Mouse (Mus musculus) granulocyte monocyte progenitor cell, adult 5-6 weeks (primary cell): ENCODE measurements around the gene Upp2. TPM values are rescaled to one million over a fixed set of nuclear protein-coding genes. Genes with fewer than 3 reads are reported as not detected.

ENCODE experiments used
- ATAC-seq: replicated peaks from 2 replicates; pipeline ENCODE4 v1.8.0; 2016; ENCODE audit warnings: mild to moderate bottlenecking, moderate TSS enrichment, inconsistent platforms; ENCODE audit not compliant: poor library complexity, severe bottlenecking
- total RNA-seq, 2 experiments: library from RNA; stranded (forward) in 1 of 2; stranded (reverse) in 1 of 2; fragments of 200-712, 200-1000 nt in 1 of 2; fragments of >200 nt in 1 of 2; fragmentation: Nextera tagmentation in 1 of 2; gene quantifications; 2 replicates each; pipeline ENCODE4 v1.2.3; 2014 to 2017

The Upp2 gene
- total RNA-seq, 2 experiments from 2014 or later, result 0.09 TPM; not detected in 1

DNA sequence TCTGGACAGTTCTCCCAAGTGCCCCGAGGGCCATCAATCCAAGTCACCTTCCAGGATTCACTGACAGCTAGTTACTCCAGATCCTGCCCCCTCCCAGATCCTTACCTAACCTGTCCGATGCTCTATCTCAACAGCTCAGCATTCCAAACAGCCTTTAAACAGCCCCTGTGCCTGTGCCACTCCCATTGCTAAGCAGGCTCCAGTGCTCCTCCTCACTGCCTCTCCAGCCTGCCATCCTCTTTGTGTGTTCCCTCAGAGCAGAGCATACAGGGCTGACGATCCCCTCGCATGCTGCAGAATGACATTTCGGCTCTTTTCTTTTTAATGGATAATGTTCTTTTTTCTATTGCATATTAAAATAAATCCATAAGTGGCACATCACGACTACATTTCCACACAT lies 17.1 kb upstream of the Upp2 start:
- ATAC-seq, result no peak

DNA sequence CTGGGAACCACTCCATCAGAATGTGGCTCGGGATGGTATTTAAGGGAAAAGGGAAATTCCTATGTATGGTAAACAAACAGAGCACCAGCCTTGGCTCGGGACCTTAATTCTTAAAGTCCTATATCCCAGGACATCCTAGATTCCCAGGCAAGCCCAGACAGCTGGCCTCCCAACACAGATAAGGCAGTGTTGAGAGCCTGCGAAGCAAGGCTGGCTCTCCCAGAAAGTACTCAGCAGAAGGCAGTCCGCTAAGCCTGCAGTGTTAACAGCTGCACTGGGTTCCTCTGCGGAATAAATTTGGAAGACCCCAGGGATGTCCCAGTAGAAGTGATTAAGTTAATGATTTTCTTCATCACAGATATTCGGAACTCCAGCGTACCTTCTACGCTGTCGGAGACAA lies 16.6 kb upstream of the Upp2 start:
- ATAC-seq, result no peak

DNA sequence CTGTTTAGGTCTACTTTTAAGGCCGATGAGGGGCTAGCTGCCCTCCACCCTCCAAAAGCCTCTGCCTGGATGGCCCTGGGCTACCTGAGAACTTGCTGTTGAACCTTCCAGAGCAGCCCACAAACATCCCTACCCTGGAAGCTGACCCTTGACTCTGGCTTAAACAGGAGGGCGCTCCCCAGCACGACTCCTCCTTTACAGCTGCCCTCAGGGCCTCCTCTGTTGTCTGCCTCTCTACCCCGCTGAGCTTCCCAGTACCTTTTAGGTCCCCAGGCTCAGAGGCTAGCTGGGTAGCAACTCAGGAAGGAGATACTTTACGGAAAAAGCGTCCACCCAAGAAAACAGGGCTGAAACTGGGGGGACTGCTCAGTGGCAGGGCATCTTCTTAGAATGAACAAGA lies 15.2 kb upstream of the Upp2 start:
- no peak for ATAC-seq

DNA sequence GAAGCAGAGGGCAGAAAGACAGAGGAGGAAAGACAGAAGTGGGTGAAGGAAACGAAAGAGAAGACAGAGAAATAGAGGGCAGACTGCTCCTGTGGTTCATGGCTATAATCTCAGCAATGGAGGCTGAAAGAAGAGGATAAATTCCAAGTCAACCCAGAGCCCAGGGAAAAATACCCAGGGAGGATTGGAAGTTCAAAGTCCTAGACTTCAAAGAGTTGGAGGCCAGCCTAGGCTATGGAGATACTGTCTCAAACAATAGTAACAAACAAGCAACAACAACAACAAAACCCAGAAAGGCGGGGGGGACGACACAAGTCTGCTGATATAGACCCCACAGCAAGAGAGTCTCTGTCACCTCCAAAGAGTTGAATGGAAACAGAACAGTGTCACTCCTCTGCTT lies 14.8 kb upstream of the Upp2 start:
- no peak for ATAC-seq

DNA sequence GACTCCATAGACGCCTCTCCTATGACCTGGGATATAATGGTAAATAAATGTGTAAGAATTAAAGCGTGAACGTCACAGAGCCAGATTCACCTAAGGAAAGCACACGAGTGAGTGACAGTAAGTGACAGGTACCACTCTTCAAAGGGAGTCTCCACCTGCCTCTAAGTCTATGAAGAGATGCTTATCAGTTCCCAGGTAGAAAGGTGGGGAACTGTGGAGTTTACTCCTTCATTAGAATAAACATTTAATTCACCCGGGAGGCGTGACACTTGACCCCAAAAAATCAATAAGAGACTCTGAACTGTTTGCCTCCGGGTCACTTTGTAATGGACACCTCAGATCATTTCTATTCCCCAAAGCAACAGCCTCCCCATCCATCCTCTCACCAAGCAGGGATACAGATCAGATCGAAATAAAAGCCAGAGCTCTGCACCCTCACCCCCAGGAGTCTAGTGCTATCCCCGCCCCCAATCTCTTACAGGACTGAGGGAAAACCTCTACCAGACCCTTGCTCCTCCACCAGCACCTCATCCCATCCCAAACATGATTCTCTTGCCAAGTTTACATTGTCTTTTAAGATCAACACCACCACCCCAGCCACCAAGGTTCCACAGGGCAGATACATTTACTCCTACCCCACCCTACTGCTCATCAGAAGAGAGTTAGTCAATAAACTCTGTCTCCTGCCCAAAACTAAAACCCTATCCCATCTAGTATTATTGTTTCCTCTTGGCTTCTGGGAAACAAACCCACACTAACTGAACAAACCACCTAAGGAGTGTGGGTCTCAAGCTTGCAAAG lies 9.9 kb upstream of the Upp2 start:
- ATAC-seq, result no peak

DNA sequence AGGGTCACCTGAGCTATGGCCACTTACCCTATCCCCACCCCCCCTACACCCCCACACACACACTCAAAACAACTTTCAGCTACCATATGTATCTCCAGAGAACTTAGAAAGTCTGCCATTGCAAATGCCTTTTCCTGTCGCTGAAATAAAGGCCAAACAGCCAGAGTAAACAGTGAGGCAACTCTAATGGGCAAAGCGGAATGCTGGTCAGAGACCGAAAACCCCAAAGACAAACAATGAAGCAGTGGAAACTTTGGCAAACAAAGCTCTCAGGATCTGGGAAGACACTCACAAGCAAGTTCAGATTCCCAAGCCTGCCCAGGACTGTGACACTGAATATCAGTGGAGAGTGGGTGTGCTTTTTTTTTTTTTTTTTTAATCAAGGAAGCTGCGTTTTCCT lies 5.0 kb upstream of the Upp2 start:
- no peak for ATAC-seq

DNA sequence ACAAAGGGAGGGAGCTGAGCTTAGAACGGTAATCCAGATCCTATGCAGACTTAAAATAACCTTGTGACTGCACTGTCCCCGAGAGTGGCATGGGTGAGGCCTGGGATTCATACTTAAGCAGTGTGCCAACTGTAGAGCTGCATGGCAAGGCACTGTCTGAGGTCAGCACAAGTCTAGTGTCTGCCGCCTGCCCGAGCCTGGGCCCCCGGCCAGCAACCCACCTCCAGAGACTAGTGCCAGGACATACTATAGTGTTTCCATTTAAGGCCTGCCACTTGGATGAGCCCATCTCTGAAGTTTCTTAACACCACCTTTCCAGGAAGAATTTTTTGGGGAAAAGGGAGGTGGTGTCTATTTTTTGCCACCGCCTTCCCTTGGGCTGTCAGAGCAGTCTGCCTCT lies 1.8 kb upstream of the Upp2 start:
- no peak for ATAC-seq

DNA sequence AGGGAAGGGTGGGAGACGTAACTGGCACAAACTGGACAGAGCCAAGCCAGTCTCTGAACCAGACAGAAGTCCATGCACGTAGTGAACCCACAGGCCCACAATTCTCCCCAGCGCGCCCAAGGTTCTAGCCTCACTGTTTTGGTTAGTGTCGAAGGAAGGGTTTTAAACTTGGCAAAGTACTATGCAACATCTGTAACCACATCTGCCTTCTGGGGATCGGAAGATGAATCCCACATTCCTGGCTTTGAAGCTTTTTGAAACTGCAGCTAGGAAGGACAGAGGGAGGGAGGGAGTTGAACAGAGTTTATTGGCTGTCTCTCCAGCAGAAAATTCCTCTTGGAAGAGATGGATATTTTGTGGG lies 1.1 kb upstream of the Upp2 start:
- ATAC-seq, result no peak

DNA sequence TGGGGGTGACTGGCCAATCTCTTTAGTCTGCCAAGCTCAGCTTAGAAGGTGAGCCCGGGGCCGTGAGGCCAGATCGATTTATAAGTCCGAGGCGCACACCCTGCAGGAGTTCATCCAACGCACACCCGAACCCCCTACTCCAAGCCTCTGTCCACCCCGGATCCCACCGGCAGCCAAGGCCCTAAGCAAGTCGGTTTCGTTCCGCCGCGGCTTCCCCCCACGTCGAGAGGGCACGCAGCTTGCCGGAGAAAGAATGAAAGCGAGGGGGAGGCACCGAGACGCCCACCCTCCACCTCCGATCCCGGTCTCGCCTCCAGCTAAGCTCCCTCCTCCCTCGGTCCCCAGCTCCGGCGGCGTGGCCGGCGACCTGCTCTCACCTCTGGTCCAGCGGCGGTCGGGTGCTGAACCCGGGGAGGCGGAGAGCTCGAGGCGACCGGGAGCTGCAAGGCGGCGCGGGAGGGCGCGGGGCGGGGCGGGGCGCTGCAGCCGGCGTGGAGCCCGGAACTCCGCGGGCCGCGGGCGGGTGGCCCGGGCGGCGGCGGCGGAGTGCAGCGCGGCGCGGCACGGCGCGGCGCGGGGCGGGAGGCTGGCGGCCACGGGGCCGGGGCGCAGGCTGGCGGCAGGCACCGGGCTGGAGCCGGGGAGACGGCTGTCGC lies 560 bp upstream of the Upp2 start:
- ATAC-seq, result peak; percentile 54

DNA sequence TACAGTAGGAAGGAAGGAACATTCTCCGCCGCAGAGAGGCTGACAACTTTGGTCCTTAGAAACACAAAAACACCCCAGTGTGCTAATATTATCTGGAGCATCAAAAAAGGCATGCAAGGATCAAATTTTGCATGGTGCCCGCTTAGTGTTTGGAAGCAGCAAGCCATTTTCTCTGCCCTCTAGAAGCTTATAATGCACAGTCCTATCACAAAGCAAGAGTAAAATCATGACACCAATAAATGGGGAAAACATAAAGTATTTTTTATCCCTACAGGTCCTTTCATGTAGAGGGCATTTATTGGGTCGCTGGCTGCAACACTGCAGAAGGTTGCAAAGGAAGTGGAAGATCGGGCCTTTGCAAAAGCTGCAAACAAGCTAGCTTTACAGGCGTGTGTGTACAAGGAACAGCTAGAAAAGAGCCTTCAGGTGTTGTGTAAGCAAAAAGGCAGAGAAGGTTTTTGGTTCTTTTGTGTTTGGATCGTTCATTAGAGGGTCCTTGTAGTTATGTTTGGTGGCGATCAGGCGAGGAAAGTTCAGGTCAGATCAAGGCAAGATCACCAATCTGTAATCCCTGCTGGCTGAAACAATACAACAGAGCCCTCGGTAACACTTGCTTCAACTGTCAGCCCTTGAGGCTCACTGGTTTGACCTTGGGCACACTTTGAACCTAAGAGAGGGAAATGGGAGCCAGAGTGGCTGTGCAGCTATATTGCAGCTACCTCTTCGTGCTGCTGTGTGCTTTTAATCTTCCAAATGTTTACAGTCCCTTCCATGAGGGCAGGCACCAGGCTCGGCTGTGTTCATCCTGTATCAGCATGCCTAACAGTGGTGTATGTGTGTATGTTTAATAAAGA lies 995 bp downstream of the Upp2 start:
- ATAC-seq, result no peak

DNA sequence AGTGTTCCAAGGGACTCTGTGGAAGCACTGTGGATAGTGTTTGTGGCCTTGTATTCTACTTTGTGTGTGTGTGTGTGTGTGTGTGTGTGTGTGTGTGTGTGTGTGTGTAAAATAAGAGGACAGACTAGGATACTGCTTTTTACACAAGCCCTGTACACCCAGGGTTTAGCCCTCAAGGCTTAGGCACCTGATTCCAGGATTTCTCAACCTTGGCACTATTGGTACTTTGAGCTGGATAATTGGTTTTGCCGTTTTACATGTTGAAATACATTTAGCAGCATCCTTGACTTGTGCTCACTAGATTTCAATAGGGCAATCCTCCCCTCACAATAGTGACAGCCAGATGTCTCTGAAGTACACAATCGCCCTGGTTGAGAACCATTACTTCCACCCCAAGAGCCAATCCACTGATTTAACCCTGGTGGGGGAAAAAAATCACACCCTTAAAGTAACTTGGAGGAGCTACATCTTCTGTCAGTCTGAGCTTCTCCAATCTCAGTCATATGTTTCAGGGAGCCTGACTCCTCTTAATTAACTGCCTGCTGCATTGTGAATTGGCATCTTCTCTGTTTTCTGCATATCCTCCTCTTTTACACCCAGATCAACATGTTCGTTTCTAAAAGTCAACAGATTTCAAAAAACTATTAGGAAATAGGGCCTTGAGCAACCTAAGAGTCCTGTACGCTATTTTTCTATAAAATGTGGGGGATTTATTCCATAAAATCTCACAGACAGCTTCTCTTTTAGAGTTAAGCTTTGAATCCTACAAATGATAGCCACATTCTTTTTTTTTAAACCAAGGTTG lies 1.9 kb downstream of the Upp2 start:
- ATAC-seq, result no peak

DNA sequence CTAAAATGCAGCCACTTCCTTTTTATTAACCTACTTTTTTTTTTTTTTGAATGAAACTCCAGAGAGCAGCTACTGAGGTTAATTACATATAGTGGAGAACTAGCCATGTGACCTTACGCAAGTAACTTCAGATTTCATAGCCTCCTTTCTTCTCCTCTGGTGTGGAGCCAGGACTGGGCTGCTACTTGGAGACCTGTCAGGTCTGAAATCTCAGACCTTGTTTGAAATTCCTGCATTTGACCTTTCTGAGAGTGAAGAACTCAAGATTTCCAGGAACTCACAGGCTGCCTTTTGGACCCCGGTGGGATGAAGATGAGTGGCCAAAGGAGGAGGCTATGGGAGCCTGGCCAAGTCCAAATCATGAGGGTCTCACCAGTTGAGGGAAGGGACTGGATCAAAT lies 7.1 kb downstream of the Upp2 start:
- 0 out of 2 replicates have a peak, but pooled peaks have one; percentile 22 for ATAC-seq

DNA sequence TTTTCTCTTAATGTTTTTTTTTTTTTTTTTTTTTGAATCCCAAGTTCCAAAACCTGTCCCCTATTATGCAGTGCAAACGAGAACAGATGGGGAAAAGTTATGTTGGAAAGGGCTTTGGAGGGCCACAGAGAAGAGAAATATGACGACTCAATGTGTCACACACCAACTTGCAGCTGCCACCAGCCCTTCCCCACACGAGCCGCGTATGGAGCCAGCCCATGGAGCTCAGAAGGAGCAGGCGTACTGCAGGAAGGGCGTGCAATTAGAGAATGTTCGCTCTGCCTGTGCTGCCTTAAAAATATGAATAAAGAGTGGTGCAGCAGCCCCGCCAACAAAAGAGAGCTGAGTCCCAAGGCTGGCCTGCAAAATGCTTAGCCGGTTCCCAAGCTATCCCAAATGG lies 19.2 kb downstream of the Upp2 start:
- ATAC-seq, result no peak

DNA sequence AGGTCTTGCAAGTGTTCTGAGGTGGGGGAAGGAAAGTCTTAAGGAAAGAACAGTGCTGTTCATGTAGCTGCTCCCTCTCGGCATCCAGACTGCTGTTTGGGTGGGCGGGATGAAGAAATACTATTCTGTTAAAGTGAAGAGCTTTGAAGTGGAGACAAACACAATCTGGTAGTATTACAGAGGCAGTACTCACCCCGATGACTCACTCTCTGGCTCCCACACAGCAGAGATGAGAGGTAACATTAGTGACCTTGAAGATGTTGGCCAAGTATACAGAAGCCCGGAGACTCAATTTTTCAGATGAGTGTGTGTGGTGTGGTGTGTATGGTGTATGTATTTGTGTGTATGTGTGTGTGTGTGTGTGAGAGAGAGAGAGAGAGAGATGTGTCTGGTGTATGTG lies 22.5 kb downstream of the Upp2 start:
- no peak for ATAC-seq

DNA sequence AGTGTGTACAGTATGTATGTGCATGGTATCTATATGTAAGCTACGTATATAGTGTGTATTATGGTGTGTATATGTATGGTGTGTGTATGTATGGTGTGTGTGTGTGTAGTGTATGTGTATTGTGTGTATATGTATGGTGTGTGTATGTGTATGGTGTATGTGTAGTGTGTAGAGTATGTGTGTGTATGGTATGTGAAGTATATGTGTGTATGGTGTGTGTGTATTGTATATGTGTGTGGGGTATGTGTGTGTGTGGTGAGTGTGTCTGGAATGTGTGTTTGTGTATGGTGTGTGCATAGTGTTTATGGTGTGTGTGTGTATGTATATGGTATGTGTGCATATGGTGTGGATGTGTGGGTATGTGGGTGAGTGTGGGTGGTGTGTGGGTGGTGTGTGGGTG lies 23.0 kb downstream of the Upp2 start:
- ATAC-seq, result no peak

DNA sequence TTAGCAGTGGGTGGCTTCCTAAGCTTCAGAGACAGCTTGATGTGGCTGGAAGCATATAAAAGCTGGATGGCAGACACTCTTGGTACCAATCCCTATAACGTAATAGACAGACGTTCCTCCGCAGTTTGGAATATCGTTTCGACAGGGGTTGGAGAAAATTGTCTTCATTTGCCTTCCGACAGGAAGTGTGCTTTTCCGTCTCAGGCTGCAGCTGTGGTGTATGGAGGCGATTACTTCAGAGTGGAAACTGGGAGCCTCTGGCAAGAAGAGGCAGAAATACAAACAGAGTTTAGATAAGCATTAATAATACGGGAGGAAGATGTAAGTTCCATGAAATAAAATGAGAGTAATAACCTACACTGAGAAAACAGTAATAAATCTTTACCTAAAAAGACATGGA lies 28.3 kb downstream of the Upp2 start:
- no peak for ATAC-seq

DNA sequence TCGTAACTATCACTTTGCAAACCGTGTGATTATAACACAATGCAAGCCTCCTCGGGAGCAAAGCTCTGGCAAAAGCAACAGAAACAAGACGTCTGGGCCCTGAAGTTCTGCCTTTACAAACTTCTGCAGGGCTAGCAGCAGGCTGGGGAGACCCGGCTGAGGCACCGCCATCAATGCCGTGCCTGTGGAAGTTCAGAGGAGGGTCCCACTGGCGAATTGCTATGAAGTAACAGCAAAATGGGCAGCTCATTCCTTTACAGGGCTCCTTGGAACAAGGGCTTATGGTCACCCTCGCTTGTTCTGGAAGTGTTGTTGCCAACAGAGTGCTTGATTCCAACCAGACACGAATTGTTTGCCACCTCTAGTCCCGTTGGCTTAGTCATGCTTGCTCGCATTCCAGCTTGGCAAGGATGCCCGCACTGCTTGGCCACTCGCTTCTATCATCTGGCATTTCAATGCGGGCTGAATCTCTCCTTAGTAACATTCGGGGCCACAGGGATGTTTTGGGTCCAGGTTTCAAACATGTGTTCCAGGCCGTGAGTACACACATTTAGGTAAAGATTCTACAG lies 29.8 kb downstream of the Upp2 start:
- no peak for ATAC-seq

DNA sequence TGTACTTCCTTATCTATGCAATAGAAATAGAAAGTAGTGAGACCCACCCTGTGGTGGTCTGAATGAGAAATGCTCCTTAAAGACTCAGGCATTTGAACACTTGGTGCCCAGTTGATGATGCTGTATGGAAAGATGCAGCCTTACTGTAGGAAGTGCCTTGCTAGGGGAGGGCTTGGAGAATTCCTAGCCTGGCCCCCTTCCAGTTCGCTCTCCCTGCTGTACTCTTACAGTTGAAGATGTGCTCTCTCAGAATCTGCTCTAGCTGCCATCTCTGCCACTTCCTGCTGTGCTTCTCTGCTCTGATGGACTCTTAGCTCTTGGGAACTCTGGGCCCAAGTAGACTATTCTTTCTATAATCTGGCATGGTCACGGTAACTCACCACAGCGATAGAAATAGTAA lies 30.5 kb downstream of the Upp2 start:
- ATAC-seq, result no peak

DNA sequence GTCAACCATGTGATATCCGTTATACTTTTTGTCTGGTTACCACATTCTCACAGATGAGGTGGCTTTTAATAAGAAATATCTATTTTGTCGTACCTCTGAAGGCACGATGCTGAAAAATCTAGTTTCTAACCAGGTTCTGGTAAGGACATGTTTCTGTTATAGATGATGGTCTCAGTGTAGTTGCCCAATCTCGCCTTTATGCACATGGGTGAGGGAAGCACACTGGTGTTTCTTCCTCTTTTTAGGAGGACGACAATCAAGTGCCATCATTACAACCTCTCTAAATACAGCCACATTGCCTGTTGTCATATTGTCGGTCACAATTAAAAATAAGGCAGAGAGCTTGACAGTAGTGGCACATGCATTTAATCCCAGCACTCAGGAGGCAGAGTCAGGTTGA lies 32.5 kb downstream of the Upp2 start:
- peak; percentile 94 for ATAC-seq

DNA sequence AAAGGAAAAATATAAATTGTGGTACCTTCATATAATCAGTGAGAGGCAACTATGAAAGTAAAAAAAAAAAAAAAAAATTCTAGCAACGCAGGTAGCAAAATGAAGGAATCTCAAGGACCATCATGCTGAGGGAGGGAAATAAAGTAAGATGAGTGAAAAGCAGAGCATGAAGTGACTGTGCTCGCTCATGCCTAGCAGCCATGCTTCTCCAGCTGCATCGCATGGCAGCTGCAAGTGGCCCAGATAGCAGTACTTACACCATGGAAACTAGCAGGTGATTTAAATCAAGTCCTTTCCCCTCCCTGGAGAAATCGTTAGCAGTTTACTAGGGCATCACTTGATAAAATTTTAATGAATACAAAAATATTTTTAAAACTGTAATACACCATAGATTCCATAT lies 34.3 kb downstream of the Upp2 start:
- ATAC-seq, result no peak
